Mouse (Mus musculus) C2C12 (cell line): ENCODE measurements at regions not wholly inside any gene's neighbourhood (a gene's known extent, or its start where the extent isn't known, plus 50 kb on each side); places are given as distances from the start of the nearest gene placed in this dataset.

Source experiments
- CTCF ChIP-seq: IDR thresholded peaks from one replicate; pipeline ENCODE4 v1.5.1; 2011; ENCODE audit not compliant: control insufficient read depth, insufficient read depth, insufficient read length
- MAX ChIP-seq: IDR thresholded peaks from one replicate; pipeline ENCODE4 v1.6.1; 2011; ENCODE audit warnings: mild to moderate bottlenecking, control low read depth
- MYOD1 ChIP-seq: IDR thresholded peaks from one replicate; pipeline ENCODE4 v1.6.1; 2011; ENCODE audit warnings: low read depth; ENCODE audit not compliant: control insufficient read depth, insufficient read length

GRCm38 (mm10) chr12:74803740-74804512, 373.2 kb downstream of the Kcnh5 start:
- TF ChIP-seq CTCF (no peak), MYOD1 (no peak), MAX (no peak)
